Mouse (Mus musculus) cortical plate, adult 2 months (tissue): ENCODE measurements around the gene Ccdc78.

Experiments
- CTCF ChIP-seq: fragments of 200-500 bp; IDR thresholded peaks from 2 replicates; pipeline ENCODE4 v1.5.1; 2011; ENCODE audit warnings: mild to moderate bottlenecking, control low read depth, low read length; ENCODE audit not compliant: insufficient read depth; ENCODE audit errors: extremely low read depth
- POLR2A ChIP-seq: fragments of 200-500 bp; IDR thresholded peaks from 2 replicates; pipeline ENCODE4 v1.6.1; 2011; ENCODE audit warnings: mild to moderate bottlenecking, low read length, control low read depth; ENCODE audit not compliant: insufficient read depth; ENCODE audit errors: extremely low read depth

DNA sequence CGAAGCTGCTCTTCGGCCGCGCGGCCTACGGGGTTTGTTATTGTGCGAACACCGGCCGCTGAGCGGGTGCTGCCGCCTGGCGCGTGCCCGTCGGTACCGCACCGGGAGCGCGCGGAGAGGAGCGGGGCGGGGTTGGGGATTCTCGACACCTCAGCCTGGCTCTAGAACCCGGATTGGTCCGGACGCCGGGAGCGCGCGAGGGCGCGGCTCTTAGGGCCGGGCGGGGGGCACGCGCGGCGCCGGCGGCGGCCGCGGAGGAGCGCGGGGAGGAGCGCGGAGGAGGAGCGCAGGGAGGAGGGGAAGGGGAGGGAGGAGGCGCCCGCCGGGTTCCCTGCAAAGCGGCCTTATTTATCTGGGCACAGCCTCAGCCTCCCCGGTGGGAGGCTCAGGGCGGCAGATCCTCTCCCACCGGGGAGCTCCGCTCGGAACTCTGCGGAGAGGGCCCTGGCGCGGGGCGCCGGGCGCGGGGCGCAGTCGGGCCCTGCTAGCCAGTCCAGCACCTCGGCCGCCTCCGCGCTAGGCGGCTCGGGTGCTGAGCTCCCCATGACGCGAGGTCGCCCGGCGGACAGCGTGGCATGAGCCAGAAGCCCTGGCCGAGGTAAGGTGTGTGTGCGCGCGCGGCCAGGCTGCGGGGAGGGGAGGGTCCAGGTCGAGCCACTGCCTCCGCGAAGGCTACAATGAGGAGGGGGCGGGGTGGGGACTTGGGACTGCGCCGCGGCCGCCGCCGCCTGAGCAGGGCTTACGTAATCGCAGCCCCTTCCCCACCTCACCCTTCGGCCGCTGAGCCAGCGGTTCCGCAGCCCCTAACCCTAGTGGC lies 22.6 kb downstream of the Ccdc78 start, which contains the start of gene Fbxl16:
- TF ChIP-seq CTCF (no peak), POLR2A (peak; percentile 44; the same call in 1 of the 2 replicates)
